Mouse (Mus musculus) ES-E14 (cell line): Measurements from ENCODE around the gene Ppp2r5c. TPM values are rescaled to one million over a fixed set of nuclear protein-coding genes. Genes with fewer than 3 reads are reported as not detected.
A peak's percentile ranks its signal among the peaks of the same experiment; 100 is the strongest.

ENCODE experiments used
- DNase-seq: peaks from one replicate; pipeline ENCODE4 v3.0.0-alpha.2; 2013; ENCODE audit warnings: low read depth, low spot score
- H3K27ac ChIP-seq: 2 replicates; pipeline ENCODE4 v1.5.1; 2012; ENCODE audit warnings: low read depth, mild to moderate bottlenecking, low read length, moderate library complexity, mixed read lengths; ENCODE audit not compliant: poor library complexity, insufficient read depth, severe bottlenecking
- H3K36me3 ChIP-seq: 2 replicates; pipeline ENCODE4 v1.6.1; 2012; ENCODE audit warnings: mild to moderate bottlenecking, low read length, moderate library complexity, mixed read lengths; ENCODE audit not compliant: control insufficient read depth, poor library complexity, insufficient read depth, severe bottlenecking
- H3K4me1 ChIP-seq, 2 experiments: fragments of 150-350 bp in 1 of 2; sonication (generic) in 1 of 2; 2 replicates each; pipeline ENCODE4 v1.6.1; 2012; ENCODE audit warnings: low read length in 2 of 2, mild to moderate bottlenecking in 1 of 2, mixed read lengths in 1 of 2; ENCODE audit not compliant: control insufficient read depth in 2 of 2, insufficient read depth in 2 of 2, poor library complexity in 1 of 2
- H3K4me3 ChIP-seq, 2 experiments: fragments of 150-350 bp in 1 of 2; sonication (generic) in 1 of 2; 2 replicates each; pipeline ENCODE4 v1.5.1; 2012; ENCODE audit warnings: low read length in 2 of 2, low read depth in 1 of 2, mild to moderate bottlenecking in 1 of 2, mixed read lengths in 1 of 2; ENCODE audit not compliant: insufficient read depth in 1 of 2, poor library complexity in 1 of 2, severe bottlenecking in 1 of 2
- H3K9ac ChIP-seq: 2 replicates; pipeline ENCODE4 v1.6.1; 2012; ENCODE audit warnings: low read depth, mild to moderate bottlenecking, low read length, mixed read lengths; ENCODE audit not compliant: poor library complexity, insufficient read depth, severe bottlenecking
- H3K9me3 ChIP-seq: fragments of 150-350 bp; sonication (generic); 2 replicates; pipeline ENCODE4 v1.6.1; 2012; ENCODE audit warnings: low read depth, mild to moderate bottlenecking, low read length; ENCODE audit not compliant: control insufficient read depth, insufficient read depth
- CHD2 ChIP-seq: IDR thresholded peaks from 2 replicates; pipeline ENCODE4 v1.6.1; 2014; ENCODE audit warnings: mild to moderate bottlenecking, low read depth, low read length, inconsistent platforms
- HCFC1 ChIP-seq: IDR thresholded peaks from 2 replicates; pipeline ENCODE4 v1.6.1; 2012; ENCODE audit warnings: low read length, inconsistent platforms, borderline replicate concordance; ENCODE audit not compliant: insufficient read depth
- MAFK ChIP-seq: IDR thresholded peaks from 2 replicates; pipeline ENCODE4 v1.6.1; 2014; ENCODE audit warnings: mild to moderate bottlenecking, low read depth, low read length, inconsistent platforms; ENCODE audit not compliant: insufficient read depth
- ZC3H11A ChIP-seq: IDR thresholded peaks from 2 replicates; pipeline ENCODE4 v1.6.1; 2012; ENCODE audit warnings: low read depth, mild to moderate bottlenecking, inconsistent platforms, low read length, borderline replicate concordance
- ZNF384 ChIP-seq: IDR thresholded peaks from 2 replicates; pipeline ENCODE4 v1.6.1; 2012; ENCODE audit warnings: low read depth, low read length, inconsistent platforms
- in situ Hi-C, 2 experiments: fragments of 600-800 bp; cut with MboI; formaldehyde crosslinking; loops; one replicate each; pipeline ENCODE4 v1.15.1; 2025; ENCODE audit warnings: low sequenced_read_pairs in 2 of 2, inconsistent platforms in 1 of 2; ENCODE audit not compliant: unreplicated experiment in 2 of 2
- total RNA-seq: library from RNA; depleted of rRNA; stranded (reverse); fragments of 300-350 nt; gene quantifications from 2 replicates; pipeline ENCODE4 v1.2.3, GENCODE M21; 2012

The Ppp2r5c gene
- total RNA-seq, 1 experiment = 62.1 TPM

GRCm38 (mm10) chr12:110590804-110591259 is 143.9 kb downstream of the Ppp2r5c start:
- 0 out of 4 replicates have a peak, but pooled peaks cover 0 to 2% of the 10 kb centered on the region in 2 experiments for H3K4me1 ChIP-seq
- H3K36me3 ChIP-seq = peaks cover 2% of the 10 kb centered on the region; the same call in 1 of the 2 replicates
- peak overlapping the region; percentile 95 for H3K27ac ChIP-seq
- peak overlapping the region; percentile 99 for H3K9ac ChIP-seq
- H3K9me3 ChIP-seq = no peaks in the 10 kb centered on the region
- in situ Hi-C loops = loop anchor here in 1 of 2 experiments (10.0 kb wide), 1 partner anchor 254 kb away; the partner anchor contains the start of gene Mok
- TF ChIP-seq MAFK (no peak), ZC3H11A (no peak), HCFC1 (no peak), ZNF384 (no peak), CHD2 (no peak)
- DNase-seq = no peak
- H3K4me3 ChIP-seq = peak overlapping the region; percentile 82 to 94

- H3K9ac ChIP-seq = peak overlapping the region; percentile 99
- peak; percentile 100 for DNase-seq
- in situ Hi-C loops = loop anchor here in 1 of 2 experiments (10.0 kb wide), 1 partner anchor 253 kb away; the partner anchor contains the start of gene Mok
- H3K36me3 ChIP-seq = peaks cover 2% of the 10 kb centered on the region; the same call in 1 of the 2 replicates
- H3K4me3 ChIP-seq = peak overlapping the region; percentile 82 to 94
- H3K4me1 ChIP-seq = 0 out of 4 replicates have a peak, but pooled peaks cover 0 to 2% of the 10 kb centered on the region in 2 experiments
- peak overlapping the region; percentile 95 for H3K27ac ChIP-seq
- no peaks in the 10 kb centered on the region for H3K9me3 ChIP-seq
- TF ChIP-seq ZNF384 (no peak), MAFK (no peak), CHD2 (peak; percentile 100), HCFC1 (peak; percentile 81; the same call in 1 of the 2 replicates), ZC3H11A (no peak)
Measured at GRCm38 (mm10) chr12:110591260-110591883, 144.5 kb downstream of the Ppp2r5c start.

- Histone ChIP-seq H3K36me3 (no peaks in the 10 kb centered on the region), H3K27ac (no peak overlapping the region)
Measured at GRCm38 (mm10) chr12:110598527-110598926, 151.6 kb downstream of the Ppp2r5c start.

GRCm38 (mm10) chr12:110599791-110600190 is 152.9 kb downstream of the Ppp2r5c start:
- TF ChIP-seq MAFK (no peak), HCFC1 (no peak), ZC3H11A (no peak), CHD2 (no peak)
- H3K9ac ChIP-seq = no peak overlapping the region
- no peak overlapping the region for H3K27ac ChIP-seq
- no peaks in the 10 kb centered on the region for H3K36me3 ChIP-seq
- DNase-seq = no peak
- in situ Hi-C loops = loop anchor here in 1 of 2 experiments (10.0 kb wide), 1 partner anchor 245 kb away; the partner anchor contains the start of gene Mok
- peaks cover 1 to 12% of the 10 kb centered on the region in 2 experiments; a peak in 3 of 4 replicates for H3K4me1 ChIP-seq
- no peaks in the 10 kb centered on the region for H3K9me3 ChIP-seq
- H3K4me3 ChIP-seq = no peak overlapping the region

More at GRCm38 (mm10) chr12:110598527-110598926, 151.6 kb downstream of the Ppp2r5c start:
- Histone ChIP-seq H3K4me1 (peaks cover 0 to 9% of the 10 kb centered on the region in 2 experiments; a peak in 2 of 4 replicates), H3K9me3 (no peaks in the 10 kb centered on the region), H3K4me3 (no peak overlapping the region), H3K9ac (no peak overlapping the region)
- DNase-seq = peak; percentile 72
- TF ChIP-seq MAFK (no peak), ZC3H11A (0 out of 2 replicates have a peak, but pooled peaks have one; percentile 4), HCFC1 (no peak)
- in situ Hi-C loops = loop anchor here in 1 of 2 experiments (10.0 kb wide), 1 partner anchor 246 kb away; the partner anchor contains the start of gene Mok
